Mouse (Mus musculus): Measurements from ENCODE around the gene Rec8. TPM values are rescaled to one million over a fixed set of nuclear protein-coding genes. Genes with fewer than 3 reads are reported as not detected.
A peak's percentile ranks its signal among the peaks of the same experiment; 100 is the strongest.

Rec8 gene
- polyA plus RNA-seq, 1 experiment from 2014 or later: 17.5 TPM

DNA sequence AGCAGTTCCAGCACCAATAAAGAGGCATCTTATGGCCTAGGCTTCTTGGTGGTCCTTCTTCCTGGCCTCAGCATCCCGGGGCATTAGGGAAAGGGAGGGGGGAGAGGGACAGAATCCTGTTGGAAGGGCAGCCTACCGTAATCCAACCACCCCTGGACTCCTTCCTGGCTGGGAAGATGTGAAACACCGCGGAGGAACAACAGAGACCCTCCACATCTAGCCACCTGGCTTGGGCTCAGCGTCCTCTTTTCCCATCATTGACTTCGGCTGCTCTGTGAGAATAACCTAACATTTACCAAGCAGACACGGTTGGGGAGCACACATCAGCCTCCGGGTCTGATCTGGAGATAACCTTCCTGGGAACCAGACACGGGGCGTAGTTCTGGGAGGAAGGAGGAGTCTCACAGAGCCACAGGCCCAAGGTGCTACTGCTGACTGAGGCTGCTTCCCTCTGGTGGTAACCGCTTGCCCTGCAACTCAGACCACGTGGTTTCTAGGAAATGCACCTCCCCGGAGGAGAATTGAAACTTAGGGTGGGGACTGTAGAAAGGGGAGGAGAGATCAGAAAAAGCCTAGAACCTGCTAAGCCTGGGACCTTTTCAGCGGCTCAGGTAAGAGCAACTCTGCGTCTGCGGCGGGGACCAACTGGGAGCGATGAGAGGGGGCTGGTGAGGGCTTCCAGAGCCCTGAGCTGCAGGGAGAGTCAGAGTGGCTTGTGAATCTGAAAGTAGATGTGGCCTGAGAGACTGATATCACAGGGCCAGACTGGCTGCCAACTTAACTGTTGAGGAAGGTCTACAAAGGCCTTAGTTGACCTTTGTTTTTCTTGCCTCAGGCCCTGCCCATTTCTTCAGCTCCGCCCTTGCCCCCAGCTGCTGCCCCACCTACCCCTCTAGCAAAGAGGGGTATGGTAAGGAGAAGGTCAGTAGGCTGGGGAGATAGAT is 13.9 kb upstream of the Rec8 start:
- H3K4me2 ChIP-seq (replicated peaks; ENCODE audit: low read depth, low read length): peak overlapping the region; percentile 41

DNA sequence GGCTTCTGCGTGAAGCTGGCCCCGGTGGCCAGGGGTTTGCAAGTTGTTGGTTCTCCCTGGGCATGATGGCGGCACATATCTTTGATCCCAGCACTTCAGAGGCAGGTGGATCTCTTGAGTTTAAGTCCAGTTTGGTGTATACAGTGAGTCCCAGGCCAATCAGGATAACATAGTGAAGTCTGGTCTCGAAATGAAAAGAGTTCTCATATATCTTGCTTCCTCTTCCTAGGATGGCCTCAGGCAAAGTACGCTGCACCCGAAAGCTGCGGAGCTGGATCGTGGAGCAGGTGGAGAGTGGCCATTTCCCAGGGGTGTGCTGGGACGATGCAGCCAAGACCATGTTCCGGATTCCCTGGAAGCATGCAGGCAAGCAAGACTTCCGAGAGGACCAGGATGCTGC is 13.0 kb upstream of the Rec8 start:
- no peak overlapping the region for H3K27ac ChIP-seq (ENCODE audit: low read depth, low read length)
- no peak overlapping the region for H3K9ac ChIP-seq (ENCODE audit: low read depth, low read length)
- H3K27me3 ChIP-seq (ENCODE audit: control insufficient read depth, insufficient read depth, low read length): no peaks in the 10 kb centered on the region
- peaks cover 5% of the 10 kb centered on the region; the same call in 1 of the 2 replicates for H3K4me1 ChIP-seq (ENCODE audit: control insufficient read depth, insufficient read depth, low read length)
- no peak overlapping the region for H3K4me3 ChIP-seq (ENCODE audit: low read length)
- H3K4me2 ChIP-seq (replicated peaks; ENCODE audit: low read depth, low read length): no peak overlapping the region
- H3K9me3 ChIP-seq (ENCODE audit: control insufficient read depth, low read length): no peaks in the 10 kb centered on the region
- no peak for ATAC-seq (ENCODE audit: low FRiP score, low TSS enrichment)
- peaks cover 67% of the 10 kb centered on the region for H3K36me3 ChIP-seq (ENCODE audit: control insufficient read depth, insufficient read depth, low read length)
- 83% methylated on average over 11 of the region's 11 CpGs for WGBS

More for the DNA sequence above, 13.9 kb upstream of the Rec8 start:
- Histone ChIP-seq H3K4me3 (ENCODE audit: low read length) (peak overlapping the region; percentile 33), H3K36me3 (ENCODE audit: control insufficient read depth, insufficient read depth, low read length) (peaks cover 65% of the 10 kb centered on the region), H3K9ac (ENCODE audit: low read depth, low read length) (peak overlapping the region; percentile 52; the same call in 1 of the 2 replicates), H3K27me3 (ENCODE audit: control insufficient read depth, insufficient read depth, low read length) (no peaks in the 10 kb centered on the region), H3K9me3 (ENCODE audit: control insufficient read depth, low read length) (no peaks in the 10 kb centered on the region), H3K27ac (ENCODE audit: low read depth, low read length) (peak overlapping the region; percentile 70), H3K4me1 (ENCODE audit: control insufficient read depth, insufficient read depth, low read length) (peaks cover 5% of the 10 kb centered on the region; the same call in 1 of the 2 replicates)
- WGBS: 13% methylated on average over 19 of the region's 19 CpGs
- ATAC-seq (ENCODE audit: low FRiP score, low TSS enrichment): peak; percentile 91

DNA sequence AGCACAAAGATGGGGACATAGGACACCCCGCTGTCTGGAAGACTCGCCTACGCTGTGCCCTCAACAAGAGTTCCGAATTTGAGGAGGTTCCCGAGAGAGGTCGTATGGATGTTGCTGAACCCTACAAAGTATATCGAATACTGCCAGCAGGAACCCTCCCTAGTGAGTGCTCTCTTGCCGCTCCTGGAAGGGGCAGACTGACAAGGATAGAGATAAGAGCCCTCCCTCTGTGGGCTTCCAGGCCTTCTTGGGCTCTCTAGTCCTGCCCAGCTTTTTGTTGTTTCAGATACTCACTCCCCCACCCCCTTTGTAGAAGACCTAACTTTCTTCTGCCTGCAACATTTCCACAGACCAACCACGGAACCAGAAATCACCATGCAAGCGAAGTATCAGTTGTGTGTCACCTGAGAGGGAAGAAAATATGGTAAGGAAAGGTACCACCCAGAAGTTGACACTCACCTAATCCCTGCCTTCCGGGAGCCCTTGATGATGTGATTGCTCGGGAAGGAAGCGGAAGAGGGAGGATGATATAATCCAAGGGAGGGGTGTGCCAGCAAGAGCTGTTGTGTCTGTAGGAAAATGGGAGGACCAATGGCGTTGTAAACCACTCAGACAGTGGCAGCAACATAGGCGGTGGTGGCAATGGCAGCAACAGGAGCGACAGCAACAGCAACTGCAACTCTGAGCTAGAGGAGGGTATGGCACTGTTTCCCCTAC is 11.9 kb upstream of the Rec8 start:
- H3K36me3 ChIP-seq (ENCODE audit: control insufficient read depth, insufficient read depth, low read length): peaks cover 58% of the 10 kb centered on the region
- no peaks in the 10 kb centered on the region for H3K27me3 ChIP-seq (ENCODE audit: control insufficient read depth, insufficient read depth, low read length)
- 92% methylated on average over 16 of the region's 16 CpGs for WGBS

DNA sequence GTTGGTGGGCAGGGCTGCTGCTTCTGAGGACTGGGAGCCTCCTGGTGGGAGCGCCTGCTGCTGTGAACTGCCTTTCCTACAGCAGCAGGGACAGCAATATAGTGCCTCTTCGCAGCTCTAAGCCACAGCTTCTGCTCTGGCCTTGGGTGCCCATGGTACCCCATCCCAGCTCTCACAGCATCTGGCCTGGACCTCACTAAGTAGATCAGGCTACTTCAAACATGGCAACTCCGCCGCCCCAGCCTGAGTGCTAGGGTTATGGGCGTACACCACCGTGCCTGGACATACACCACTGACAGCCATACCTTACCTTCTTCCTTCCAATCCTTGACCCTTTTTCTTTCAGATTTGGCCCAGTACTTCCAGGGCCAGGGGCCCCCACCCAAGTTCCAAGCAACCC is 9.5 kb upstream of the Rec8 start:
- no peak for ATAC-seq (ENCODE audit: low FRiP score, low TSS enrichment)
- Histone ChIP-seq H3K9ac (ENCODE audit: low read depth, low read length) (no peak overlapping the region; the same call in 1 of the 2 replicates), H3K4me1 (ENCODE audit: control insufficient read depth, insufficient read depth, low read length) (peaks cover 5% of the 10 kb centered on the region; the same call in 1 of the 2 replicates), H3K4me3 (ENCODE audit: low read length) (no peak overlapping the region), H3K27ac (ENCODE audit: low read depth, low read length) (no peak overlapping the region), H3K27me3 (ENCODE audit: control insufficient read depth, insufficient read depth, low read length) (no peaks in the 10 kb centered on the region), H3K4me2 (replicated peaks; ENCODE audit: low read depth, low read length) (no peak overlapping the region), H3K9me3 (ENCODE audit: control insufficient read depth, low read length) (no peaks in the 10 kb centered on the region), H3K36me3 (ENCODE audit: control insufficient read depth, insufficient read depth, low read length) (peaks cover 41% of the 10 kb centered on the region)
- 94% methylated on average over 6 of the region's 6 CpGs for WGBS

More for the DNA sequence above, 11.9 kb upstream of the Rec8 start:
- H3K9me3 ChIP-seq (ENCODE audit: control insufficient read depth, low read length): no peaks in the 10 kb centered on the region
- H3K4me2 ChIP-seq (replicated peaks; ENCODE audit: low read depth, low read length): no peak overlapping the region
- H3K4me1 ChIP-seq (ENCODE audit: control insufficient read depth, insufficient read depth, low read length): peaks cover 5% of the 10 kb centered on the region; the same call in 1 of the 2 replicates
- ATAC-seq (ENCODE audit: low FRiP score, low TSS enrichment): no peak
- no peak overlapping the region for H3K9ac ChIP-seq (ENCODE audit: low read depth, low read length)
- H3K4me3 ChIP-seq (ENCODE audit: low read length): no peak overlapping the region
- no peak overlapping the region for H3K27ac ChIP-seq (ENCODE audit: low read depth, low read length)

DNA sequence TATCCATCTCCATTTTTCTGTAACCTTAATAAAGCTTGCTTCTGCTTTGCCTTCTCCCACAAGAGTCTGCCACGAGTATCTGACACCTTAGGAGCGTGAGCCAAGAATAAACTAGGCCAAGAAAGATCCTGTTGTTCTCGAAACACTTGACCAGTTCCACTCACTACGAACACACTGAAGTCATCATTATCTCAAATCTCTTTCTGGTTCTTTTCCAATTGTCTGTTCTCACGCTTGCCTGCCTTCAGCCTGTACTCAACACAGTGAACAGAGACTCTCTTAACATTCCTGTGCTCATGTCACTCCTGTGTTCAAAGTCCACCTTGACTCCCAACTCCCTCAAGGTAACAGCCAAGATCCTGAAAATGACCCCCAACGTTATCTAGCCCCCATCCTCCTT is 4.5 kb upstream of the Rec8 start:
- Histone ChIP-seq H3K9me3 (ENCODE audit: control insufficient read depth, low read length) (no peaks in the 10 kb centered on the region), H3K27ac (ENCODE audit: low read depth, low read length) (no peak overlapping the region), H3K4me2 (replicated peaks; ENCODE audit: low read depth, low read length) (no peak overlapping the region), H3K9ac (ENCODE audit: low read depth, low read length) (no peak overlapping the region), H3K4me1 (ENCODE audit: control insufficient read depth, insufficient read depth, low read length) (no peaks in the 10 kb centered on the region), H3K4me3 (ENCODE audit: low read length) (no peak overlapping the region), H3K36me3 (ENCODE audit: control insufficient read depth, insufficient read depth, low read length) (peaks cover 15% of the 10 kb centered on the region), H3K27me3 (ENCODE audit: control insufficient read depth, insufficient read depth, low read length) (no peaks in the 10 kb centered on the region)
- 67% methylated on average over 6 of the region's 6 CpGs for WGBS
- no peak for ATAC-seq (ENCODE audit: low FRiP score, low TSS enrichment)

DNA sequence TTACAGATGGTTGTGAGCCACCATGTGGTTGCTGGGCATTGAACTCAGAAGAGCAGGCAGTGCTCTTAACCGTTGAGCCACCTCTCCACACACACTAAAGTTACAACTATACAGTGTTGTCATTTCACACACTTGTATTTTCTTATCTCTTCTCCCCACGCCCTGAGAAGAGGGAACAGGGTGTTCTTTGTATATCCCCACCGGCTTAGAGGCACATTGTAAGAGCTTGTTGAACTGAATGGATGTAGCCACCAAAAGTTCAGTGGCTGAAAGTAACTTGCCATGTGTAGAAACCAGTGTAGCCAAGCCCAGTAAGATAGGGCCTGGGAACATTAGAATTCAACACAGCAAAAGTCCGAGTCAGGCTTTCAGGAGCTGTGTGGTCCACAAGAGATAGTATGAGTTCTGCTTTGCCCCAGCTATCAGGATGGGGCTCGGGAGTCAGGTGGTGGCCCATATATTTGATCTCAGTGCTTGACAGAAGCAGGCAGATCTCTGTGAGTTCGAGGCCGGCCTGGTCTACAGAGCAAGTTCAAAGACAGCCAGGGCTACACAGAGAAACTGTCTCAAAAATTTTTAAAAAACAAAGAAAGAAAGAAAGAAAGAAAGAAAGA is 3.2 kb upstream of the Rec8 start:
- H3K4me2 ChIP-seq (replicated peaks; ENCODE audit: low read depth, low read length): no peak overlapping the region
- no peaks in the 10 kb centered on the region for H3K27me3 ChIP-seq (ENCODE audit: control insufficient read depth, insufficient read depth, low read length)
- no peak overlapping the region for H3K9ac ChIP-seq (ENCODE audit: low read depth, low read length)
- peaks cover 2% of the 10 kb centered on the region for H3K36me3 ChIP-seq (ENCODE audit: control insufficient read depth, insufficient read depth, low read length)
- ATAC-seq (ENCODE audit: low FRiP score, low TSS enrichment): no peak
- WGBS: 77% methylated on average over 7 of the region's 7 CpGs
- no peak overlapping the region for H3K27ac ChIP-seq (ENCODE audit: low read depth, low read length)
- no peaks in the 10 kb centered on the region for H3K4me1 ChIP-seq (ENCODE audit: control insufficient read depth, insufficient read depth, low read length)
- no peak overlapping the region for H3K4me3 ChIP-seq (ENCODE audit: low read length)
- no peaks in the 10 kb centered on the region for H3K9me3 ChIP-seq (ENCODE audit: control insufficient read depth, low read length)

DNA sequence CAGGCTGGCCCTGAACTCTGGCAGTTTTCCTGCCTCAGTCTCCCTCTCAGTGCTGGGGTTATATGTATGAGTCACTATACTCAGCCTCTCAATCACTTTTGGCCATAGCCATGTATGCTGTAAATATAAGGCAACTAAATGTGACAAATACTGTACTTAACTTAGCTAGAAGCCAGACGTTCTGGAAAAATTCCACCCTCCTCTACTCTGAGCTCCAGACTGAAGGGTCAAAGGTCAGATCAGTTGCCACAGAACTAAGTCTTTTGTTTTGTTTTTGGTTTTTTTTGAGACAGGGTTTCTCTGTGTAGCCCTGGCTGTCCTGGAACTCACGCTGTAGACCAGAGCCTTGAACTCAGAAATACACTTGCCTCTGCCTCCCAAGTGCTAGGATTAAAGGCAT is 2.0 kb upstream of the Rec8 start:
- Histone ChIP-seq H3K27ac (ENCODE audit: low read depth, low read length) (no peak overlapping the region), H3K4me1 (ENCODE audit: control insufficient read depth, insufficient read depth, low read length) (no peaks in the 10 kb centered on the region), H3K4me2 (replicated peaks; ENCODE audit: low read depth, low read length) (no peak overlapping the region), H3K9ac (ENCODE audit: low read depth, low read length) (no peak overlapping the region), H3K9me3 (ENCODE audit: control insufficient read depth, low read length) (no peaks in the 10 kb centered on the region), H3K4me3 (ENCODE audit: low read length) (no peak overlapping the region), H3K27me3 (ENCODE audit: control insufficient read depth, insufficient read depth, low read length) (no peaks in the 10 kb centered on the region), H3K36me3 (ENCODE audit: control insufficient read depth, insufficient read depth, low read length) (no peaks in the 10 kb centered on the region; the same call in 1 of the 2 replicates)
- ATAC-seq (ENCODE audit: low FRiP score, low TSS enrichment): no peak
- 48% methylated on average over 2 of the region's 2 CpGs for WGBS

DNA sequence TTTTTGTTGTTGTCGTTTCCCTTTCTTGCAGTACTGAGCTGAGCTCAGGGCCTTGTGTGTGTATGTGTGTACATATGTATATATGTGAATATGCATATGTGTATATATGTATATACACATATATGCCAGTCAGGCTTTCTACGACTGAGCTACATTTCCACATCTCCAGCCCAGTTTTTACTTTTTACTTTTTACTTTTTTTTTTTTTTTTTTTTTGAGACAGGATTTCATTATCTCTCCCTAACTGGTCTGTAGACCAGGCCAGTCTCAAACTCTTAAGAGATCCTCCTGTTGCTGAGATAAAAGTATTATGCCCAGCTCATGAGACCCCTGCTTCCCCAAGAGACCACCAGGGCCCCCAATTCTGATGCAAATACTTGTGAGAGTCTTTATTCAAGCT is 993 bp upstream of the Rec8 start:
- Histone ChIP-seq H3K4me1 (ENCODE audit: control insufficient read depth, insufficient read depth, low read length) (no peaks in the 10 kb centered on the region), H3K4me2 (replicated peaks; ENCODE audit: low read depth, low read length) (no peak overlapping the region), H3K27ac (ENCODE audit: low read depth, low read length) (no peak overlapping the region), H3K4me3 (ENCODE audit: low read length) (no peak overlapping the region), H3K9ac (ENCODE audit: low read depth, low read length) (no peak overlapping the region), H3K27me3 (ENCODE audit: control insufficient read depth, insufficient read depth, low read length) (no peaks in the 10 kb centered on the region), H3K9me3 (ENCODE audit: control insufficient read depth, low read length) (no peaks in the 10 kb centered on the region), H3K36me3 (ENCODE audit: control insufficient read depth, insufficient read depth, low read length) (no peaks in the 10 kb centered on the region)
- ATAC-seq (ENCODE audit: low FRiP score, low TSS enrichment): no peak
- WGBS: 80% methylated on average over 2 of the region's 2 CpGs

Measured in kidney, embryonic 14.5 days (tissue).